Mouse (Mus musculus): ENCODE measurements around the gene Cln5. TPM values are rescaled to one million over a fixed set of nuclear protein-coding genes. Genes with fewer than 3 reads are reported as not detected.

Gene Cln5
- polyA plus RNA-seq (2014; fragmentation: Nextera tagmentation; extraction: Ambion mirVana) = 29.3 and 32.2 TPM in 2 replicates

DNA sequence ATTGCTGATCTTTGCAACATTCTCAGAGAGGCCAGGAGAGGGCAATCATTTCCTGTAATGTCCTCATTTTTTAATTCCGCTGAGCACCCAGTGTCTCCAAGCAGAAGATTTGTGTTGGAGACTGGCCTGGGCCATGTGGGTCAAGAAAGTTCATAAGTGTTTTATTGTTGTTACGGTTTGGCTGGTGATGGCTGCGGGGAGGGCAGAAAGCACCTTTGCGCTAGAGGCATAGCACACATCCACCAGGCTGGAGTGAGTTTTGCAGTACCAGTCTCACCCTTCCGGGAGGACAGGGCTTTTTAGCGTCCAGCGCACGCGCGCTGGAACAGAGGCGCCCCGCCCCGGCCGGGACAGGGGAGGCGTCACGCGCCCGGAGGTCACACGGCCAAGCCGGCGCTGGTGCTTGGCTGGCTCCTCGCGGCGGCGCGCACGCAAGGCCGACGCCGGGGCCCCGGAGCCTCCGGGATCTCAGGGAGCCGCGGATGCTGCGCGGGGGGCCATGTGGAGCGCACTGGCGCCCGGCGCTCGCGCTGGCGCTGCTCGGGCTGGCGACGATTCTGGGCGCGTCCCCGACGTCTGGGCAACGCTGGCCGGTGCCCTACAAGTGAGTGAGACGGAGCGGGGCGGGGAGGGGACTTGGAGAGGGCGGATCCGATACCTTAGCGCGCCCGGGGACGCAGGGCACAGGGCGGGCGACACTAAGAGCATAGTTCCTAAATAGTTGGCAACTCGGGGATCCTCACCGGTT is at the start of gene Cln5:
Gene Cln5 (plus strand): TSS at position 353 of the 748 bp plus-strand sequence.
- ATAC-seq (ENCODE audit: low FRiP score) (peak; percentile 97), DNase-seq (ENCODE audit: low spot score) (peak; percentile 97)
- Histone ChIP-seq H3K36me3 (ENCODE audit: control insufficient read depth, insufficient read depth, low read length) (no peaks in the 10 kb centered on the region), H3K4me3 (ENCODE audit: low read depth, low read length) (peak within 1 kb of the TSS; percentile 65), H3K4me2 (replicated peaks; ENCODE audit: low read depth, low read length) (peak within 1 kb of the TSS; percentile 46), H3K4me1 (replicated peaks; ENCODE audit: control insufficient read depth, insufficient read depth, low read length) (no peaks in the 10 kb centered on the region), H3K27ac (ENCODE audit: low read depth, low read length) (peak within 1 kb of the TSS; percentile 81), H3K27me3 (ENCODE audit: control insufficient read depth, insufficient read depth, low read length) (no peaks in the 10 kb centered on the region), H3K9ac (ENCODE audit: low read depth, low read length) (peak within 1 kb of the TSS; percentile 77), H3K9me3 (ENCODE audit: control insufficient read depth, low read length) (no peaks in the 10 kb centered on the region)
- under 1% methylated on average over 47 of the region's 65 CpGs for WGBS

DNA sequence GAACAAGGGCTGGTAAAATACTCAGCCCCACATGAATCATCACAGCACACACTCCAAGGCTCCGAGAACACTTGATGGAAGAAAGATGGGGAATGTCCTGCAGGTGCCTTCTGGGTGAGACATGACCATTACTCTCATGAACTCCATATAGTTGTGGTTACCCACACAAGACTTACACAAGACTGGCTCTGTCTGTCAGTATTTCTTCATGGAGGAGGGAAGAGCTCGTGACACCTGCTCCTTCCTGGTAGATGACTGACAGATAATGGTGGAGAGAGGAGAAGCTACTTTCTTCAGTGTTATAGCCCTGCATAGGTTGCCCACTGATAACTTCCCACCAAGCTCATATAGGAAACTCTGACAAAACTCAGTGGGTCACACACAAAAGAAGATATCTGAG is 40.8 kb upstream of the Cln5 start:
- DNase-seq (ENCODE audit: low spot score) (no peak), ATAC-seq (ENCODE audit: low FRiP score) (no peak)
- no peaks in the 10 kb centered on the region for H3K9me3 ChIP-seq (ENCODE audit: control insufficient read depth, low read length)
- no peak overlapping the region for H3K4me2 ChIP-seq (replicated peaks; ENCODE audit: low read depth, low read length)
- 84% methylated on average over 2 of the region's 2 CpGs for WGBS
- no peaks in the 10 kb centered on the region for H3K27me3 ChIP-seq (ENCODE audit: control insufficient read depth, insufficient read depth, low read length)
- H3K36me3 ChIP-seq (ENCODE audit: control insufficient read depth, insufficient read depth, low read length) = no peaks in the 10 kb centered on the region
- no peak overlapping the region for H3K9ac ChIP-seq (ENCODE audit: low read depth, low read length)
- H3K4me1 ChIP-seq (replicated peaks; ENCODE audit: control insufficient read depth, insufficient read depth, low read length) = no peaks in the 10 kb centered on the region
- H3K27ac ChIP-seq (ENCODE audit: low read depth, low read length) = no peak overlapping the region
- no peak overlapping the region for H3K4me3 ChIP-seq (ENCODE audit: low read depth, low read length)

DNA sequence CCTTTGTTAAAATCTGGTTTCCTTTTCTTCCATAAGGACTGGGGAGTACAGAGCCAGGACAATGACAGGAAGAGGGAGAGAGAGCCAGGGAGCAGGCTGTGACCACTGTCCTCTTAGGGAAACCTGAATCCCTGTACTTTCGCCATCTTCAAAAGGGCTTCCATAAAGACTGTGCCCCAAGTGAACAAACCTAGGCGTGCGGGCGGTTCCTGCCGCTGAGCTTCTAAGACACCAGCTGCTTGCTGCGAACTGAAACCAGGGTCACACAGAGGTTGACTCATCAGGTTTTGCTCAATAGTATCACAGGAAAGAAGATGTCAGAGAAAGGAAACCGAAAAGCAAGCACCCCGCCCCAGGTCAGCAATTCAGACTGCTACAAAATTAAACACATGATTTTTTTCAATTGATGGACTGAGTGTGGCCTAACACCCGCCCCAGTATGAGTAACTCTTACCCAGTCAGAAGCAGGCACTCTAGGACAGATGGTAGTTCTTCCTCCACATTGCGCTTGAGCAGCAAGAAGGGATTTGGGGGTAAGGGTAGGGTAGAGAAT is 36.7 kb upstream of the Cln5 start:
- H3K4me2 ChIP-seq (replicated peaks; ENCODE audit: low read depth, low read length) = no peak overlapping the region
- H3K9me3 ChIP-seq (ENCODE audit: control insufficient read depth, low read length) = no peaks in the 10 kb centered on the region
- no peaks in the 10 kb centered on the region for H3K27me3 ChIP-seq (ENCODE audit: control insufficient read depth, insufficient read depth, low read length)
- no peak overlapping the region for H3K9ac ChIP-seq (ENCODE audit: low read depth, low read length)
- no peaks in the 10 kb centered on the region for H3K4me1 ChIP-seq (replicated peaks; ENCODE audit: control insufficient read depth, insufficient read depth, low read length)
- ATAC-seq (ENCODE audit: low FRiP score) = no peak
- H3K27ac ChIP-seq (ENCODE audit: low read depth, low read length) = no peak overlapping the region
- H3K4me3 ChIP-seq (ENCODE audit: low read depth, low read length) = no peak overlapping the region
- WGBS = 77% methylated on average over 10 of the region's 10 CpGs
- H3K36me3 ChIP-seq (ENCODE audit: control insufficient read depth, insufficient read depth, low read length) = no peaks in the 10 kb centered on the region
- no peak for DNase-seq (ENCODE audit: low spot score)

DNA sequence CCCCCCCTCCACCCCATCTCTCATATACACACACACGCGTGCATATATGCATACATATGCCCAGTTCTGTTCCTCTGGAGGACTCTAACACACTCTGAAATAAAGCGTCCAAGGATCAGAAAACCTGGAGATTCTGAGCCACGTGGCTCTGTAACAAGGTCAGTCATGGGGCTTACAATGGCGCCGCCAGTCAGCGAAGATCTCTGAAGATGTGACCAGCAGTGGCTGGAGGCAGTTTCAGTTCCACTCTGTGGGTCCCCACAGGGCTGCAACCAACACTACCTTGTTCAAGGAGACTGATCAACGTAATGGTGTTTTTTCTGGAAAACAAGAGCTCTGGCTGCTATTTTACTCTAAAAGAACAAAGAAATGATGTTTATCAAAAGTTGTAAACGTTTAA is 35.9 kb upstream of the Cln5 start:
- DNase-seq (ENCODE audit: low spot score) = no peak

DNA sequence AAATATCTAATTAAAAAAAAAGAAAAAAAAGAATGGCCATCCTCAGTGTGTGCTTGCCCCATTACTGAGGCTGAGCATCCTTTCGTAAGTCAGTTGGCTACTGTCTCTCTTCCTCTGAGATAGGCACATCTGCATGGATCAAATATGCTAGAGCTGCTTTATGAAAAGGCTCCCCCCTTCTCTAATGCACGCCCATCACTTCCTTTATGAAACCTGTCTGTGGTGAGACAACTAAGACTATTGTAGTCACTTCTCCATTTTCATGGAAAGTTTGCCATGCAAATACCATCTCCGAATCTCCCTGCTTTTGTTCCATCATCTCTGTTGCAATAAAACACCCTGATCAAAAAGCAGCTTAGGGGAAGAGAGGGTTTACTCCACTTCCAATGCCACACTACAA is 33.0 kb upstream of the Cln5 start:
- Histone ChIP-seq H3K9me3 (ENCODE audit: control insufficient read depth, low read length) (no peaks in the 10 kb centered on the region), H3K36me3 (ENCODE audit: control insufficient read depth, insufficient read depth, low read length) (no peaks in the 10 kb centered on the region)
- 88% methylated on average over 3 of the region's 3 CpGs for WGBS

More for the DNA sequence above, 35.9 kb upstream of the Cln5 start:
- ATAC-seq (ENCODE audit: low FRiP score) = no peak
- Histone ChIP-seq H3K27ac (ENCODE audit: low read depth, low read length) (no peak overlapping the region), H3K27me3 (ENCODE audit: control insufficient read depth, insufficient read depth, low read length) (no peaks in the 10 kb centered on the region), H3K4me1 (replicated peaks; ENCODE audit: control insufficient read depth, insufficient read depth, low read length) (no peaks in the 10 kb centered on the region), H3K36me3 (ENCODE audit: control insufficient read depth, insufficient read depth, low read length) (no peaks in the 10 kb centered on the region), H3K9me3 (ENCODE audit: control insufficient read depth, low read length) (no peaks in the 10 kb centered on the region), H3K4me2 (replicated peaks; ENCODE audit: low read depth, low read length) (no peak overlapping the region), H3K4me3 (ENCODE audit: low read depth, low read length) (no peak overlapping the region), H3K9ac (ENCODE audit: low read depth, low read length) (no peak overlapping the region)
- WGBS = 90% methylated on average over 9 of the region's 9 CpGs

DNA sequence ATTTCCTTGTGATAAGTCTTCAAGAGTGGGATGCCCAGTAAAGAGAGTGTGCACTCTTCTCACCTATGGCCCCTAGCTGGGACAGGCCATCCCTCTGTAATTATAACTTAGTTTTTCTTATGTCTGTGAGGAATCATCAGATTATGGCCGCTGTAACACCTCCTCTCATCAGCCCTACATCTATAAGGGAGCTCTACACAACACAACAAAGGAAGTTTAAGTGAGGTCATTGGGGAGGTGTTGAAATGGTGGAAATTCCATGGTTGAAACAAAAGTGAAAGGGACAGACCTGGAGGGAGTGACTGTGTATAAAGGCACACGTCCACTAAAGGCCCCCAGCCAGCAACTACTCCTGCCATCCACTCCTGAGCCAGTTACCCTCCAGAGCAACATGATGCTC is 23.3 kb upstream of the Cln5 start, which contains the start of gene Acod1:
Gene Acod1 (plus strand): TSS at position 301 of the 400 bp plus-strand sequence.
- no peak within 1 kb of the TSS for H3K4me3 ChIP-seq (ENCODE audit: low read depth, low read length)
- 84% methylated on average over 2 of the region's 2 CpGs for WGBS
- no peak within 1 kb of the TSS for H3K27ac ChIP-seq (ENCODE audit: low read depth, low read length)
- H3K9ac ChIP-seq (ENCODE audit: low read depth, low read length) = no peak within 1 kb of the TSS
- no peaks in the 10 kb centered on the region for H3K27me3 ChIP-seq (ENCODE audit: control insufficient read depth, insufficient read depth, low read length)
- DNase-seq (ENCODE audit: low spot score) = no peak
- no peaks in the 10 kb centered on the region for H3K4me1 ChIP-seq (replicated peaks; ENCODE audit: control insufficient read depth, insufficient read depth, low read length)
- ATAC-seq (ENCODE audit: low FRiP score) = no peak
- no peaks in the 10 kb centered on the region for H3K9me3 ChIP-seq (ENCODE audit: control insufficient read depth, low read length)
- no peak within 1 kb of the TSS for H3K4me2 ChIP-seq (replicated peaks; ENCODE audit: low read depth, low read length)
- H3K36me3 ChIP-seq (ENCODE audit: control insufficient read depth, insufficient read depth, low read length) = no peaks in the 10 kb centered on the region

More for the DNA sequence above, 33.0 kb upstream of the Cln5 start:
- no peak overlapping the region for H3K27ac ChIP-seq (ENCODE audit: low read depth, low read length)
- DNase-seq (ENCODE audit: low spot score) = no peak
- no peak overlapping the region for H3K9ac ChIP-seq (ENCODE audit: low read depth, low read length)
- no peaks in the 10 kb centered on the region for H3K4me1 ChIP-seq (replicated peaks; ENCODE audit: control insufficient read depth, insufficient read depth, low read length)
- no peaks in the 10 kb centered on the region for H3K27me3 ChIP-seq (ENCODE audit: control insufficient read depth, insufficient read depth, low read length)
- no peak overlapping the region for H3K4me2 ChIP-seq (replicated peaks; ENCODE audit: low read depth, low read length)
- H3K4me3 ChIP-seq (ENCODE audit: low read depth, low read length) = no peak overlapping the region
- no peak for ATAC-seq (ENCODE audit: low FRiP score)

DNA sequence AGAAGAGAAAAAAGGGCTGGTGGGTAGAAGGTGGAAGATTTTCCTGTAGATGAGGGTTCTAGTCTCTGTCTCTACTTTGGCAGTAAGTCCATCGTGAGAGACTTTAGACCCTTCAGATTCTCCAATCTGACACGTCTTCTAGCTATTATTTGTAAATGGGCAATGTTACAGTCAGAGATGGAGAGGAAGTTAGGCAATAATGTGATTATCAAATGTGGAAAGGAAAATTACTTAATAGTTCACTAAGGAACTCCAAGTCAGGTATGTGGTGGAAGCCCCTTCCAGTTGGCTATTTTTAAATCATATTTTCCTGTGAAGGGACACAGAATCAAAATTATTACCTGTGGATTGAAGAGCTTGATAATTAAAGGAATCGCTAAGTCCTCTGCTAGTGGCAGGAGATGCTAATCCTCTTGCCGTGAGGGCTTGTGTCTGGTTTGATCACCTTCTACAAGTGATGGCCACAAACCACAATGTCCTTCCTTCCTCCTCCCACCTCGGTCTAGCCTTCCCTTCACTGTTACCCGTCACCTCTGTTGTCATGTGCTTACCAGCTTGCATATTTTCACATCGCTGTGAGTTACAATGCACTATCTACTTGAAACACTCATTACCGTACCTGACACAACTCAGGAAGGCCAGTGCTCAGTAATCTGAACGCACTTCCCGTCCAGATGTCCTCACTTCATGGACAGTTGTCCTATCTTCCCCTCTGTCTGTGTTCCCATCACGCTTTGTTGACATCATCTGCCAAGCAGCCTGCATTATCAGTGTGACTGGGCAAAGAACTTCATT is 21.5 kb upstream of the Cln5 start:
- H3K27ac ChIP-seq (ENCODE audit: low read depth, low read length) = no peak overlapping the region
- no peaks in the 10 kb centered on the region for H3K27me3 ChIP-seq (ENCODE audit: control insufficient read depth, insufficient read depth, low read length)
- H3K9me3 ChIP-seq (ENCODE audit: control insufficient read depth, low read length) = no peaks in the 10 kb centered on the region
- H3K4me3 ChIP-seq (ENCODE audit: low read depth, low read length) = no peak overlapping the region
- no peaks in the 10 kb centered on the region for H3K36me3 ChIP-seq (ENCODE audit: control insufficient read depth, insufficient read depth, low read length)
- no peak overlapping the region for H3K4me2 ChIP-seq (replicated peaks; ENCODE audit: low read depth, low read length)
- H3K9ac ChIP-seq (ENCODE audit: low read depth, low read length) = no peak overlapping the region
- ATAC-seq (ENCODE audit: low FRiP score) (no peak), DNase-seq (ENCODE audit: low spot score) (no peak)
- 91% methylated on average over 11 of the region's 11 CpGs for WGBS
- no peaks in the 10 kb centered on the region for H3K4me1 ChIP-seq (replicated peaks; ENCODE audit: control insufficient read depth, insufficient read depth, low read length)

DNA sequence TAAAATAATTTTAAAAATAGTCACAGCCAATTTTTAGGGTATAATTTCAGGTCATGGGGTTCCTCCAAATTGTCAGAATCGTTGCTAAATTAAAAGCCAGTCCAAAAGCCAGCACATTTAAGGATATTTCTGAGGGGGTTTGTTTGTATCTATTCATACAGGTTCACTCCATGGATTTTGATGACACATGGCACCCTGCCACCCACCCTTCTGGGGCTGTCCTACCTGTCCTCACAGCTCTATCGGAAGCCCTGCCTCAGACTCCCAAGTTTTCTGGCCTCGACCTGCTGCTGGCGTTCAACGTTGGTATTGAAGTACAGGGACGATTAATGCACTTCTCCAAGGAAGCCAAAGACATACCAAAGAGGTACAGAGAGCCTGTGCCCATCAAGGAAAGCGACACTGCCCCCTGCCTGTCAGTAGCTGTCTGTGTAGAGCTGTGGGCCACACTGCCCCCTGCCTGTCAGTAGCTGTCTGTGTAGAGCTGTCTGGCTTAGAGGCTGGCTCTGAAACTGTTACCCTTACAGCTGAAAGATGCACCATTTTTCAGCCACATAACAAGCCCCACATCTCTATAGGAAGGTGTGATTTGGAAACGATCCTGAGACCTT is 18.8 kb upstream of the Cln5 start:
- peak; percentile 81 for DNase-seq (ENCODE audit: low spot score)
- Histone ChIP-seq H3K4me2 (replicated peaks; ENCODE audit: low read depth, low read length) (no peak overlapping the region), H3K9ac (ENCODE audit: low read depth, low read length) (no peak overlapping the region), H3K27me3 (ENCODE audit: control insufficient read depth, insufficient read depth, low read length) (no peaks in the 10 kb centered on the region), H3K36me3 (ENCODE audit: control insufficient read depth, insufficient read depth, low read length) (no peaks in the 10 kb centered on the region), H3K27ac (ENCODE audit: low read depth, low read length) (no peak overlapping the region), H3K4me3 (ENCODE audit: low read depth, low read length) (no peak overlapping the region), H3K9me3 (ENCODE audit: control insufficient read depth, low read length) (no peaks in the 10 kb centered on the region), H3K4me1 (replicated peaks; ENCODE audit: control insufficient read depth, insufficient read depth, low read length) (no peaks in the 10 kb centered on the region)
- 35% methylated on average over 8 of the region's 8 CpGs for WGBS
- ATAC-seq (ENCODE audit: low FRiP score) = peak; percentile 84

All from hindbrain, embryonic 11.5 days (tissue).